Mouse (Mus musculus): ENCODE data around the gene Scrt2.

GRCm38 (mm10) chr2:152132691-152133090, 51.4 kb downstream of the Scrt2 start:
- no peak for TF ChIP-seq EP300 (IDR thresholded peaks at IDR 0.05; ENCODE audit: insufficient read depth, low read depth, low read length)
- TF ChIP-seq CTCF (IDR thresholded peaks at IDR 0.05) = no peak
- TF ChIP-seq POLR2A (IDR thresholded peaks at IDR 0.05; ENCODE audit: insufficient read depth, low read depth, low read length) = no peak
